Mouse (Mus musculus) myocyte (in vitro differentiated cells): Measurements from ENCODE around the gene Ccdc96.
A peak's percentile ranks its signal among the peaks of the same experiment; 100 is the strongest.

Experiments
- CEBPB ChIP-seq: IDR thresholded peaks from 2 replicates; pipeline ENCODE4 v1.6.1; 2011; ENCODE audit warnings: mild to moderate bottlenecking, moderate library complexity; ENCODE audit not compliant: poor library complexity, insufficient read depth, severe bottlenecking
- E2F4 ChIP-seq: IDR thresholded peaks from one replicate; pipeline ENCODE4 v1.6.1; 2011; ENCODE audit warnings: mild to moderate bottlenecking, control low read depth, moderate library complexity; ENCODE audit not compliant: insufficient read depth
- MAX ChIP-seq: IDR thresholded peaks from one replicate; pipeline ENCODE4 v1.6.1; 2011; ENCODE audit warnings: low read depth, mild to moderate bottlenecking, control low read depth
- MYOD1 ChIP-seq, 3 experiments: IDR thresholded peaks; one replicate each; pipeline ENCODE4 v1.6.1; 2011; ENCODE audit warnings: control low read depth in 2 of 3, low read depth in 2 of 3, mild to moderate bottlenecking in 2 of 3, moderate library complexity in 1 of 3; ENCODE audit not compliant: insufficient read length in 2 of 3, control insufficient read depth in 1 of 3
- MYOG ChIP-seq, 3 experiments: IDR thresholded peaks; one replicate each; pipeline ENCODE4 v1.6.1; 2011; ENCODE audit warnings: control low read depth in 2 of 3, low read depth in 2 of 3, mild to moderate bottlenecking in 2 of 3; ENCODE audit not compliant: insufficient read length in 2 of 3, control insufficient read depth in 1 of 3, insufficient read depth in 1 of 3
- POLR2A ChIP-seq: IDR thresholded peaks from one replicate; pipeline ENCODE4 v1.6.1; 2011; ENCODE audit warnings: low read depth, mild to moderate bottlenecking, control low read depth, moderate library complexity; ENCODE audit not compliant: insufficient read length
- POLR2AphosphoS2 ChIP-seq: IDR thresholded peaks from one replicate; pipeline ENCODE4 v1.6.1; 2011; ENCODE audit warnings: low read depth, control low read depth; ENCODE audit not compliant: insufficient read length
- REST ChIP-seq: IDR thresholded peaks from one replicate; pipeline ENCODE4 v1.6.1; 2011; ENCODE audit warnings: mild to moderate bottlenecking, control low read depth, moderate library complexity; ENCODE audit not compliant: insufficient read depth, insufficient read length
- TCF12 ChIP-seq: IDR thresholded peaks from one replicate; pipeline ENCODE4 v1.6.1; 2011; ENCODE audit warnings: mild to moderate bottlenecking, control low read depth; ENCODE audit not compliant: poor library complexity, insufficient read depth, severe bottlenecking
- TCF3 ChIP-seq: IDR thresholded peaks from one replicate; pipeline ENCODE4 v1.6.1; 2011; ENCODE audit warnings: low read depth, control low read depth; ENCODE audit not compliant: insufficient read length
- USF1 ChIP-seq: IDR thresholded peaks from one replicate; pipeline ENCODE4 v1.6.1; 2011; ENCODE audit warnings: low read depth, mild to moderate bottlenecking, control low read depth, moderate library complexity

DNA sequence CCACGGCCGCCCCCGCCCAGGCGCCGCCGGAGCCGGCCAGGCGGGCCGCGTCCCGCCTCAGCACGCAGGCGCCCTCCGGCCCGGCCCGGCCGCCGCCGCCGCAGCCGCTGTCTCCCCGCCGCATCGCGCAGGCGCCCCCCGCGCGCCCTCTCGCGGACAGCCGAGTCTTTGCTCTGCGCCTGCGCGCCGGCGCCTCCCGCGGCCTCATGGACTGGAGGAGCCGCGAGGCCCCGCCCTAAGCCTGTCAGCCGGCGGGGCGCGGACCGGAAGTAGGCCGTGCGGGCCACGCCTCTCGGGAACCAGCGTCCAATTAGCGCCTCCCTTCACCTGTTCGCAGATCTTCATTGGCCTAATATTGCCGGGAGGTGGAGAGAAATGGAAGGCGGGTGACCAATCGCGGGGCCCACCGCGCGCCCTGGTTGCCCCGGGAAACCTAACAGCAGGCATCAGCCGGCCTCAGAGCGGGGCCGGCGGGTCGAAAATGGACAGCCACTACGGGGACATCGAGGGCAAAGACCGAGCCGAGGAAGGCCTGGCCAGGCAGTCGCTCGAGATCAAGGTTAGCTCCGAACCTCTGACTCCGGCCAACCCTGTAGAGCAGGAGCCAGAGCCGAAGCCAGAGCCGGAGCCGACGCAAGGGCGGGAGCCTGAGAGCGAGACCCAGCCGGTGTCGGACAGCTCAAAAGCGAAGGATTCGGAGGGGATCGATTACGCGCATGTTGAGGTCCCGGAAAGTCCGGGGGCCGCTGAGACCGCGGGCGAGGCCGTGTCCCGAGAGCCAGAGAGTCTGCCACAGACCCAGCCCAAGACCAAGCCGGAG, at the start of gene Ccdc96, which contains the start of gene Tada2b:
- TF ChIP-seq POLR2A (peak; percentile 66), TCF12 (no peak), E2F4 (no peak), MAX (no peak), POLR2AphosphoS2 (no peak), USF1 (no peak), REST (no peak), MYOD1 (IDR thresholded peaks at IDR 0.05; ENCODE audit: control insufficient read depth in 1 of 3, insufficient read length in 2 of 3, low read depth in 2 of 3) (no peak), MYOG (IDR thresholded peaks at IDR 0.05; ENCODE audit: control insufficient read depth in 1 of 3, insufficient read depth in 1 of 3, insufficient read length in 2 of 3, low read depth in 2 of 3) (peak in 1 of 3 experiments; percentile 39), TCF3 (no peak), CEBPB (no peak)
